Mouse (Mus musculus) adrenal gland (tissue): ENCODE measurements around the gene Uqcrfs1.

ENCODE experiments used
- intact Hi-C: fragments of 180-260 bp; cut with DNase I; formaldehyde crosslinking; loops from one replicate; pipeline ENCODE4 v1.15.1; 2025

Gene Uqcrfs1

DNA sequence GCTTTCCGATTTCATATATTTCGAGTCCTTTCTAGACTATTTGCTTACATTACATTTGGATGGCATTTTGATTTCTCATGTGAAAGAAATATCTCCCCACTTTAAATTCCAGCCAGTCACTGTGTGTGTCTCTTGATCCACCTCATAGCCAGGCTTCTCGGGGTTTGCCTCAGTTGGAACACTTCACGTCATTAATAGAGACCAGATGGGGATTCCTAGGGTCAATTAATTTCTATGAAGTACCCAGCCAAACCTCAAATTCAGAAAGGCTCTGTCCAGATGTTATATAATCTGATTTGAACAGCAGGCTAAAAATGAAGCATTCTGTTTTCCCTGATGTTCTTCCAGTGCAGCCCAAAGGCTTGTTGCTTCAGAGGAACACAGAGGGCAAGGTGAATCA is 37.5 kb downstream of the Uqcrfs1 start:
- intact Hi-C loops = no loop called here

DNA sequence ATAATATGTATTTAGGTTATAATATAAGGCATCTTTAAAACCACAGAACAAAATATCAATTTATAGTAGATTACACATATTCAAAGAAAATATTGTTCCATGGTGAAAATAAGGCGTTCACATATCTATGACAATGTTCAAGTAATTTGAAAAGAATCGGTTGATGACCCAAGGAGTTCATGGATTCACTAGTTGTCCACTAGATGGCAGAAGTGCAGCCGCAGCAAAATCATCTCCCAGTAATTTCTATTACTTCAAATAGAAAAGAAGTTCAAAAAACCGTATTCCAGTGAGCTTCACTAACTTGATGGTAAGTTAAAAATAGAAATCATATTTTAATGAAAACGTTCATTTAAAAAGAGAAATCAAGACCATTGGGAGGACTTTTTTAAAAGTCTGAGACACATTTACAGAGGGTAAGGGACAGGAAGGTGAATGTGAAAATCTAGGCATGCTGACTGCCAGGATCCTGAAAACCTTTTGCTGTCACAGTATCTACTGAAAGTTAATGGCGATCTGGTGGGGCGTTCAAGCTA is 43.2 kb downstream of the Uqcrfs1 start:
- intact Hi-C loops = no loop called here
